Mouse (Mus musculus): ENCODE measurements at regions not wholly inside any gene's neighbourhood (a gene's known extent, or its start where the extent isn't known, plus 50 kb on each side); places are given as distances from the start of the nearest gene placed in this dataset.

DNA sequence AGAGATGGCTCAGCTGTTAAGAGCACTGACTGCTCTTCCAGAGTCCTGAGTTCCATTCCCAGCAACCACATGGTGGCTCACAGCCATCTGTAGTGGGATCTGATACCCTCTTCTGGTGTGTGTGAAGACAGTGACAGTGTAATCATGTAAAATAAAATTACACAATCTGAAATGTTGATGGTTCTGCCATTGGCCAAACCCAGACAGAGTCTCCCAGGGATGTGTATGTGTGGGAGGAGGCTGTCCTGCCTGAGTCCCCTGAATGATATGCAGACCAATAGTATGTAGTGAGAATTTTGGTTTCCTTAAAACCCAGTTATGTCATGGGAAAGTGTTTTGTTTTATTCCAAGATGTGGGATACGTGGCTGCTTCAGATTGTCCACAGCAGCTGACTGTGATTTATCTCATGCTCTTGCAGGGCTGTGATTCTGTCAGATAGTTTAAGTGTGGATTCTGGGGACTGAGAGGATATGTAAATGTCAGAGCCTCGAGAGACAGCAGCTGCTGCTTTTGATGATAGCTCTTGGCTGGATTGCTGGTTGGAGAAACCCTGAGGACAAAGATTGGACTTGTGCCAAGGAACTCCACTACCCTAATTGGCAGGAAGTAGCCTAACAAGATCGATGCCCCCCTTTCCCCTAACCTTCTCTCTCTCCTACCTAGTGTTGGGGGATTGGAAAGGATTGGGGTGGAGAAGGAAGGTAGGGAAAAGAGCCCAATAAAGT is 321.6 kb upstream of the Arglu1 start:
- no peak overlapping the region for H3K27ac ChIP-seq (ENCODE audit: insufficient read depth, low read depth)
- dilution Hi-C loops (cut with MboI; ENCODE audit: extremely low pct_ligation_motif_present, extremely low pct_unique_long_range_greater_than_20kb, low sequenced_read_pairs): no loop called here

DNA sequence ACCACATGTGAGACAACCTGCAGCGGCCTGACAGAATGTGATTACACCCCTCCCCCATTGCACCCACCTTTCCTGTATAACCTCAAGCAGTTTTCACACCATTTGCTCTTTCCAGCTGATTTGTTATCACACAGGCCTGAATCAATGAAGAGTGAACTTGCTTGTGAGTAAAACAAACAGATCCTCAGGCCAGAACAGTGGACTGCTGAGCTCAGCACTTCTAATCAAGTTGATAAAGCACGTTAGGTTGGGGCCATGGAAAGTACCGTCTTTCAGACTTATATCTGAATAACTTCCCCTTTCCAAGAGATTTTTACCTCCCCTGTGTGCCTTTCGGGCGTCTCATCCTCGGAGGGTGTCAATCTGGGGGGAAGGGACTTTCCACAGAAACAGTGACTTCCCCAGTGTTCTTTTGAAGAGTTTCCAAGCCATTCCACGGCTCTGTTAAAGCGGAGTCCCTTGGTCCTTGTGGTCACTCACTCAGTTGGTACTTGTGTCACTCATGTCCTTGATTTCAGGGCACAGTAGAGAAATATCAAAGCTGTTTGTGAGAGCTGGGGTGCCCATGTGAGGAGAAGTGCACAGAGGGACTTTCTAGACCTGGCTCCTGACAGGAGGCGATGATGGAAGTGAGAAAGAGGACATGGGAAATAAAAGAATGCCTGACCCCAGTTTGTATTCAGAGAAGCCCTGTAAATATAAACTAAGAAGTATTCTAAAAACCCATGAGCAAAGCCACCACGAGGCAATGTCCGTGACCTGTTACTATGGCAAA is 317.9 kb upstream of the Arglu1 start:
- Histone ChIP-seq H3K9me3 (replicated peaks; ENCODE audit: low read length) (peaks cover 65% of the 10 kb centered on the region), H3K27ac (ENCODE audit: insufficient read depth, low read depth) (no peak overlapping the region), H3K79me2 (replicated peaks; ENCODE audit: control insufficient read depth, extremely low read depth, insufficient read depth, poor library complexity, severe bottlenecking) (no peaks in the 10 kb centered on the region), H3K4me2 (ENCODE audit: insufficient read depth, low read depth, poor library complexity, severe bottlenecking) (no peak overlapping the region), H3K36me3 (replicated peaks in 1 of 2; ENCODE audit: control insufficient read depth in 1 of 2, insufficient read depth in 1 of 2, low read length in 1 of 2) (no peaks in the 10 kb centered on the region), H3K9ac (ENCODE audit: insufficient read depth, low read depth) (no peak overlapping the region), H3K4me3 (replicated peaks in 1 of 3; ENCODE audit: low read depth in 2 of 3, low read length in 2 of 3, poor library complexity in 1 of 3) (no peak overlapping the region), H3K27me3 (replicated peaks) (no peaks in the 10 kb centered on the region), H3K4me1 (ENCODE audit: control insufficient read depth in 1 of 2, insufficient read depth in 2 of 2) (no peaks in the 10 kb centered on the region)
- in situ Hi-C loops (cut with MboI; ENCODE audit: low pct_ligation_motif_present, low pct_unique_long_range_greater_than_20kb, low sequenced_read_pairs) (no loop called here), dilution Hi-C loops (cut with MboI; ENCODE audit: extremely low pct_ligation_motif_present, extremely low pct_unique_long_range_greater_than_20kb, low sequenced_read_pairs) (no loop called here)
- DNase-seq (ENCODE audit: extremely low read depth): no peak
- TF ChIP-seq POLR2A (IDR thresholded peaks at IDR 0.05; ENCODE audit: low read depth, low read length): no peak

More for the DNA sequence above, 321.6 kb upstream of the Arglu1 start:
- Histone ChIP-seq H3K4me3 (replicated peaks in 1 of 3; ENCODE audit: low read depth in 2 of 3, low read length in 2 of 3, poor library complexity in 1 of 3) (no peak overlapping the region), H3K27me3 (replicated peaks) (no peaks in the 10 kb centered on the region), H3K9ac (ENCODE audit: insufficient read depth, low read depth) (no peak overlapping the region), H3K79me2 (replicated peaks; ENCODE audit: control insufficient read depth, extremely low read depth, insufficient read depth, poor library complexity, severe bottlenecking) (no peaks in the 10 kb centered on the region), H3K36me3 (replicated peaks in 1 of 2; ENCODE audit: control insufficient read depth in 1 of 2, insufficient read depth in 1 of 2, low read length in 1 of 2) (no peaks in the 10 kb centered on the region), H3K4me2 (ENCODE audit: insufficient read depth, low read depth, poor library complexity, severe bottlenecking) (no peak overlapping the region), H3K9me3 (replicated peaks; ENCODE audit: low read length) (peaks cover 55% of the 10 kb centered on the region), H3K4me1 (ENCODE audit: control insufficient read depth in 1 of 2, insufficient read depth in 2 of 2) (no peaks in the 10 kb centered on the region)
- in situ Hi-C loops (cut with MboI; ENCODE audit: low pct_ligation_motif_present, low pct_unique_long_range_greater_than_20kb, low sequenced_read_pairs): no loop called here
- no peak for TF ChIP-seq RAD21 (IDR thresholded peaks at IDR 0.05; ENCODE audit: low read depth, low read length)
- TF ChIP-seq E2F4 (IDR thresholded peaks at IDR 0.05; ENCODE audit: insufficient replicate concordance, low read depth, low read length): no peak
- no peak for TF ChIP-seq MEF2A (IDR thresholded peaks at IDR 0.05; ENCODE audit: borderline replicate concordance, low read depth, low read length)
- no peak for TF ChIP-seq UBTF (IDR thresholded peaks at IDR 0.05; ENCODE audit: low read depth, low read length)
- no peak for TF ChIP-seq TBP (conservative IDR thresholded peaks at IDR 0.05; ENCODE audit: low read depth, low read length)
- TF ChIP-seq KAT2A (IDR thresholded peaks at IDR 0.05; ENCODE audit: insufficient replicate concordance, low read length): no peak
- no peak for TF ChIP-seq USF2 (conservative IDR thresholded peaks at IDR 0.05; ENCODE audit: low read depth, low read length)
- TF ChIP-seq TCF12 (IDR thresholded peaks at IDR 0.05; ENCODE audit: low read depth, low read length): no peak
- no peak for TF ChIP-seq SMC3 (IDR thresholded peaks at IDR 0.05; ENCODE audit: low read depth, low read length)
- DNase-seq (ENCODE audit: extremely low read depth): no peak

DNA sequence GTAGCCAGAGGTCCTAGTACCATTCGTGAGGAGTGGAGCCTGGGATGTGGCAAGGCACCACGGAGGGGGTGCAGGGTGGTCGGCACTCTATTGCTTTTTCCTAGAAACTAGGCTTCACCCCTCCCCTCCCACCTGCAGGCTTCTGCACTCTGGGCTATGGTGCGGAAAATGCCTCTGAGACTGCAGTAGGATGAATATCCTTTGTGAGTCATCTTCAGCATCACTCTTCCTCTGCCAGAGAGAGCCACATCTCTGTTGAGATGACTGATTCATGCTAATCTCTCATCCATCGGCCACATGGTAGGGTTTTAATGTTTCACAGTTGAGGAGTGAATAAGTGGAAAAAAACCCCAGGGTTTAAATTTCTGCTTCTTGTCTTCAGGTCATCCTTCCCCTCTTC is 309.6 kb upstream of the Arglu1 start:
- Histone ChIP-seq H3K36me3 (replicated peaks in 1 of 2; ENCODE audit: control insufficient read depth in 1 of 2, insufficient read depth in 1 of 2, low read length in 1 of 2) (no peaks in the 10 kb centered on the region), H3K79me2 (replicated peaks; ENCODE audit: control insufficient read depth, extremely low read depth, insufficient read depth, poor library complexity, severe bottlenecking) (no peaks in the 10 kb centered on the region), H3K9me3 (replicated peaks; ENCODE audit: low read length) (peaks cover 83% of the 10 kb centered on the region), H3K9ac (ENCODE audit: insufficient read depth, low read depth) (no peak overlapping the region), H3K4me2 (ENCODE audit: insufficient read depth, low read depth, poor library complexity, severe bottlenecking) (no peak overlapping the region), H3K4me3 (replicated peaks in 1 of 3; ENCODE audit: low read depth in 2 of 3, low read length in 2 of 3, poor library complexity in 1 of 3) (no peak overlapping the region), H3K27ac (ENCODE audit: insufficient read depth, low read depth) (no peak overlapping the region), H3K27me3 (replicated peaks) (no peaks in the 10 kb centered on the region), H3K4me1 (ENCODE audit: control insufficient read depth in 1 of 2, insufficient read depth in 2 of 2) (no peaks in the 10 kb centered on the region)
- no peak for DNase-seq (ENCODE audit: extremely low read depth)
- dilution Hi-C loops (cut with MboI; ENCODE audit: extremely low pct_ligation_motif_present, extremely low pct_unique_long_range_greater_than_20kb, low sequenced_read_pairs) (no loop called here), in situ Hi-C loops (cut with MboI; ENCODE audit: low pct_ligation_motif_present, low pct_unique_long_range_greater_than_20kb, low sequenced_read_pairs) (no loop called here)
- TF ChIP-seq USF2 (conservative IDR thresholded peaks at IDR 0.05; ENCODE audit: low read depth, low read length) (no peak), RCOR1 (conservative IDR thresholded peaks at IDR 0.05; ENCODE audit: low read depth, low read length) (no peak), MAFK (IDR thresholded peaks at IDR 0.05; ENCODE audit: insufficient replicate concordance, low read length) (no peak), JUN (IDR thresholded peaks at IDR 0.05; ENCODE audit: insufficient read depth, low read depth, low read length) (no peak), RAD21 (IDR thresholded peaks at IDR 0.05; ENCODE audit: low read depth, low read length) (no peak), EP300 (IDR thresholded peaks at IDR 0.05; ENCODE audit: low read length) (no peak), NELFE (IDR thresholded peaks at IDR 0.05; ENCODE audit: low read depth, low read length) (no peak), ZC3H11A (IDR thresholded peaks at IDR 0.05; ENCODE audit: low read depth, low read length) (no peak), CTCF (conservative IDR thresholded peaks at IDR 0.05 in 1 of 2, IDR thresholded peaks at IDR 0.05 in 1 of 2; ENCODE audit: low read depth in 2 of 2, low read length in 2 of 2) (no peak), CHD1 (IDR thresholded peaks at IDR 0.05; ENCODE audit: low read depth, low read length) (no peak), TBP (conservative IDR thresholded peaks at IDR 0.05; ENCODE audit: low read depth, low read length) (no peak), JUND (conservative IDR thresholded peaks at IDR 0.05; ENCODE audit: low read depth, low read length) (no peak), MXI1 (IDR thresholded peaks at IDR 0.05; ENCODE audit: low read depth, low read length) (no peak), MAZ (IDR thresholded peaks at IDR 0.05; ENCODE audit: low read depth, low read length) (no peak), ZNF384 (IDR thresholded peaks at IDR 0.05; ENCODE audit: low read depth, low read length) (no peak), MAX (IDR thresholded peaks at IDR 0.05; ENCODE audit: low read length) (no peak)

Measured in CH12.LX (cell line).